Mouse (Mus musculus) forebrain, embryonic 11.5 days (tissue): ENCODE data around the gene Mbtd1. TPM values are rescaled to one million over a fixed set of nuclear protein-coding genes. Genes with fewer than 3 reads are reported as not detected.

ENCODE experiments used
- polyA plus RNA-seq: library from polyadenylated mRNA; unstranded; fragments of >200 nt; fragmentation: Nextera tagmentation; extraction: Ambion mirVana; gene quantifications from 2 replicates; pipeline ENCODE4 v1.2.1, GENCODE M21; 2014

Mbtd1 gene
- polyA plus RNA-seq, 1 experiment from 2014 or later = 37.2 TPM

Other genes starting within 250 kb of the Mbtd1 start
- gene Utp18, start 86 bp upstream of the Mbtd1 start, polyA plus RNA-seq = 48.4 and 51.2 TPM in 2 replicates
- gene Nme2, start 70.4 kb downstream of the Mbtd1 start, polyA plus RNA-seq = 144 and 155 TPM in 2 replicates
- 371 and 408 TPM in 2 replicates for gene Gm20390, start 82.4 kb downstream of the Mbtd1 start, polyA plus RNA-seq
- gene Nme1, start 82.7 kb downstream of the Mbtd1 start, polyA plus RNA-seq = 231 and 266 TPM in 2 replicates
- 93.4 and 101 TPM in 2 replicates for gene Spag9, start 110.2 kb downstream of the Mbtd1 start, polyA plus RNA-seq